Mouse (Mus musculus) CH12.LX (cell line): Measurements from ENCODE around the gene Nat14. TPM values are rescaled to one million over a fixed set of nuclear protein-coding genes. Genes with fewer than 3 reads are reported as not detected.

ENCODE experiments used
- DNase-seq: peaks from one replicate; pipeline ENCODE4 v3.0.0-alpha.2; 2013; ENCODE audit errors: extremely low read depth
- H3K27ac ChIP-seq: 2 replicates; pipeline ENCODE4 v1.5.1; 2012; ENCODE audit warnings: low read depth, mild to moderate bottlenecking, control low read depth, moderate library complexity; ENCODE audit not compliant: insufficient read depth
- H3K27me3 ChIP-seq: replicated peaks from 2 replicates; pipeline ENCODE3; 2012; ENCODE audit warnings: inconsistent platforms
- H3K36me3 ChIP-seq, 2 experiments: replicated peaks in 1 of 2; 2 replicates each; pipeline versions ENCODE3 to v1.6.1; 2012; ENCODE audit warnings: inconsistent platforms in 1 of 2, low read length in 1 of 2, mild to moderate bottlenecking in 1 of 2, mixed read lengths in 1 of 2, moderate library complexity in 1 of 2; ENCODE audit not compliant: control insufficient read depth in 1 of 2, insufficient read depth in 1 of 2
- H3K4me1 ChIP-seq, 2 experiments: 2 replicates each; pipeline ENCODE4 v1.6.1; 2012; ENCODE audit warnings: inconsistent platforms in 1 of 2, moderate library complexity in 1 of 2; ENCODE audit not compliant: insufficient read depth in 2 of 2, control insufficient read depth in 1 of 2
- H3K4me2 ChIP-seq: 2 replicates; pipeline ENCODE4 v1.6.1; 2012; ENCODE audit warnings: low read depth, mild to moderate bottlenecking, control low read depth; ENCODE audit not compliant: poor library complexity, insufficient read depth, severe bottlenecking
- H3K4me3 ChIP-seq, 3 experiments: fragments of 150-350 bp in 1 of 3; sonication (generic) in 1 of 3; replicated peaks in 1 of 3; 2 replicates each; pipeline versions ENCODE3 to v1.5.1; 2011 to 2012; ENCODE audit warnings: low read depth in 2 of 3, low read length in 2 of 3, mild to moderate bottlenecking in 2 of 3, moderate library complexity in 2 of 3, control low read depth in 1 of 3, improper control_type of control experiment in 1 of 3, inconsistent platforms in 1 of 3, mixed read lengths in 1 of 3; ENCODE audit not compliant: poor library complexity in 1 of 3
- H3K79me2 ChIP-seq: replicated peaks from 2 replicates; pipeline ENCODE4 v1.6.1; 2012; ENCODE audit warnings: mild to moderate bottlenecking, moderate library complexity; ENCODE audit not compliant: control insufficient read depth, poor library complexity, insufficient read depth, severe bottlenecking; ENCODE audit errors: extremely low read depth
- H3K9ac ChIP-seq: 2 replicates; pipeline ENCODE4 v1.6.1; 2012; ENCODE audit warnings: low read depth, mild to moderate bottlenecking, control low read depth, moderate library complexity; ENCODE audit not compliant: insufficient read depth
- H3K9me3 ChIP-seq: replicated peaks from 2 replicates; pipeline ENCODE3; 2012; ENCODE audit warnings: low read length, inconsistent platforms, mixed read lengths
- BHLHE40 ChIP-seq: IDR thresholded peaks from 2 replicates; pipeline ENCODE4 v1.6.1; 2011; ENCODE audit warnings: mild to moderate bottlenecking, low read depth, low read length, improper control_type of control experiment
- CHD1 ChIP-seq: IDR thresholded peaks from 2 replicates; pipeline ENCODE4 v1.6.1; 2012; ENCODE audit warnings: low read depth, low read length, improper control_type of control experiment, inconsistent platforms
- CHD2 ChIP-seq: IDR thresholded peaks from 2 replicates; pipeline ENCODE4 v1.6.1; 2011; ENCODE audit warnings: low read length, improper control_type of control experiment
- CTCF ChIP-seq, 2 experiments: IDR thresholded peaks in 1 of 2; conservative IDR thresholded peaks in 1 of 2; 2 replicates each; pipeline ENCODE4 v1.5.1; 2011 to 2012; ENCODE audit warnings: low read depth in 2 of 2, low read length in 2 of 2, improper control_type of control experiment in 1 of 2, inconsistent platforms in 1 of 2, mild to moderate bottlenecking in 1 of 2, moderate library complexity in 1 of 2
- E2F4 ChIP-seq: IDR thresholded peaks from 2 replicates; pipeline ENCODE4 v1.6.1; 2011; ENCODE audit warnings: low read depth, low read length, improper control_type of control experiment; ENCODE audit not compliant: insufficient replicate concordance
- ELF1 ChIP-seq: IDR thresholded peaks from 2 replicates; pipeline ENCODE4 v1.6.1; 2014; ENCODE audit warnings: low read depth, mild to moderate bottlenecking, inconsistent platforms, low read length, improper control_type of control experiment
- EP300 ChIP-seq: IDR thresholded peaks from 2 replicates; pipeline ENCODE4 v1.6.1; 2011; ENCODE audit warnings: low read length, improper control_type of control experiment
- ETS1 ChIP-seq: conservative IDR thresholded peaks from 2 replicates; pipeline ENCODE4 v1.6.1; 2012; ENCODE audit warnings: low read depth, mild to moderate bottlenecking, inconsistent platforms, low read length, improper control_type of control experiment, moderate library complexity
- GABPA ChIP-seq: IDR thresholded peaks from 2 replicates; pipeline ENCODE4 v1.6.1; 2012; ENCODE audit warnings: low read depth, low read length, improper control_type of control experiment, inconsistent platforms; ENCODE audit not compliant: insufficient replicate concordance
- HCFC1 ChIP-seq: IDR thresholded peaks from 2 replicates; pipeline ENCODE4 v1.6.1; 2012; ENCODE audit warnings: low read depth, mild to moderate bottlenecking, inconsistent platforms, low read length, improper control_type of control experiment
- JUN ChIP-seq: IDR thresholded peaks from 2 replicates; pipeline ENCODE4 v1.6.1; 2011; ENCODE audit warnings: low read depth, mild to moderate bottlenecking, low read length, improper control_type of control experiment, moderate library complexity; ENCODE audit not compliant: insufficient read depth
- JUND ChIP-seq: conservative IDR thresholded peaks from 2 replicates; pipeline ENCODE4 v1.6.1; 2011; ENCODE audit warnings: low read depth, low read length, improper control_type of control experiment
- MAZ ChIP-seq: IDR thresholded peaks from 2 replicates; pipeline ENCODE4 v1.6.1; 2012; ENCODE audit warnings: low read depth, mild to moderate bottlenecking, inconsistent platforms, low read length, improper control_type of control experiment, moderate library complexity
- MEF2A ChIP-seq: IDR thresholded peaks from 2 replicates; pipeline ENCODE4 v1.6.1; 2014; ENCODE audit warnings: low read depth, mild to moderate bottlenecking, inconsistent platforms, low read length, improper control_type of control experiment, borderline replicate concordance
- MYC ChIP-seq: IDR thresholded peaks from 2 replicates; pipeline ENCODE4 v1.6.1; 2011; ENCODE audit warnings: low read depth, mild to moderate bottlenecking, improper control_type of control experiment, low read length
- NELFE ChIP-seq: IDR thresholded peaks from 2 replicates; pipeline ENCODE4 v1.6.1; 2011; ENCODE audit warnings: low read depth, low read length, improper control_type of control experiment
- POLR2A ChIP-seq: IDR thresholded peaks from 2 replicates; pipeline ENCODE4 v1.6.1; 2011; ENCODE audit warnings: low read depth, mild to moderate bottlenecking, improper control_type of control experiment, low read length
- RAD21 ChIP-seq: IDR thresholded peaks from 2 replicates; pipeline ENCODE4 v1.6.1; 2011; ENCODE audit warnings: low read depth, mild to moderate bottlenecking, low read length, improper control_type of control experiment, moderate library complexity
- RCOR1 ChIP-seq: conservative IDR thresholded peaks from 2 replicates; pipeline ENCODE4 v1.6.1; 2012; ENCODE audit warnings: low read depth, mild to moderate bottlenecking, inconsistent platforms, low read length, improper control_type of control experiment
- SIN3A ChIP-seq: IDR thresholded peaks from 2 replicates; pipeline ENCODE4 v1.6.1; 2012; ENCODE audit warnings: low read length, improper control_type of control experiment, inconsistent platforms
- TBP ChIP-seq: conservative IDR thresholded peaks from 2 replicates; pipeline ENCODE4 v1.6.1; 2011; ENCODE audit warnings: low read depth, low read length, improper control_type of control experiment
- UBTF ChIP-seq: IDR thresholded peaks from 2 replicates; pipeline ENCODE4 v1.6.1; 2012; ENCODE audit warnings: low read depth, mild to moderate bottlenecking, inconsistent platforms, low read length, improper control_type of control experiment, moderate library complexity
- USF1 ChIP-seq: IDR thresholded peaks from 2 replicates; pipeline ENCODE4 v1.6.1; 2014; ENCODE audit warnings: low read depth, mild to moderate bottlenecking, inconsistent platforms, low read length, improper control_type of control experiment
- USF2 ChIP-seq: conservative IDR thresholded peaks from 2 replicates; pipeline ENCODE4 v1.6.1; 2011; ENCODE audit warnings: low read depth, low read length, improper control_type of control experiment
- ZNF384 ChIP-seq: IDR thresholded peaks from 2 replicates; pipeline ENCODE4 v1.6.1; 2012; ENCODE audit warnings: low read depth, low read length, improper control_type of control experiment, inconsistent platforms
- dilution Hi-C: fragments of 300-500 bp; cut with MboI; formaldehyde crosslinking; loops from 2 replicates; pipeline ENCODE4 v1.14.3; 2020; ENCODE audit warnings: low sequenced_read_pairs; ENCODE audit not compliant: extremely low pct_unique_long_range_greater_than_20kb, extremely low pct_ligation_motif_present
- in situ Hi-C: fragments of 300-500 bp; cut with MboI; formaldehyde crosslinking; loops from 3 replicates; pipeline ENCODE4 v1.14.3; 2019; ENCODE audit warnings: low sequenced_read_pairs, low pct_ligation_motif_present, low pct_unique_long_range_greater_than_20kb, mixed read lengths
- polyA plus RNA-seq: library from polyadenylated mRNA; unstranded; fragments of >175 nt; gene quantifications from 2 replicates; pipeline ENCODE4 v1.2.1, GENCODE M21; 2012; ENCODE audit warnings: low read depth; ENCODE audit not compliant: insufficient read length
- total RNA-seq, 2 experiments: library from RNA; depleted of rRNA; stranded (reverse); fragments of 300-350 nt in 1 of 2; fragments of >200 nt in 1 of 2; gene quantifications; 2 replicates each; pipeline ENCODE4 v1.2.3; 2012 to 2014

Nat14 gene
- total and polyA plus RNA-seq, 3 experiments, result 0.27 to 1.3 (median 0.97) TPM

DNA sequence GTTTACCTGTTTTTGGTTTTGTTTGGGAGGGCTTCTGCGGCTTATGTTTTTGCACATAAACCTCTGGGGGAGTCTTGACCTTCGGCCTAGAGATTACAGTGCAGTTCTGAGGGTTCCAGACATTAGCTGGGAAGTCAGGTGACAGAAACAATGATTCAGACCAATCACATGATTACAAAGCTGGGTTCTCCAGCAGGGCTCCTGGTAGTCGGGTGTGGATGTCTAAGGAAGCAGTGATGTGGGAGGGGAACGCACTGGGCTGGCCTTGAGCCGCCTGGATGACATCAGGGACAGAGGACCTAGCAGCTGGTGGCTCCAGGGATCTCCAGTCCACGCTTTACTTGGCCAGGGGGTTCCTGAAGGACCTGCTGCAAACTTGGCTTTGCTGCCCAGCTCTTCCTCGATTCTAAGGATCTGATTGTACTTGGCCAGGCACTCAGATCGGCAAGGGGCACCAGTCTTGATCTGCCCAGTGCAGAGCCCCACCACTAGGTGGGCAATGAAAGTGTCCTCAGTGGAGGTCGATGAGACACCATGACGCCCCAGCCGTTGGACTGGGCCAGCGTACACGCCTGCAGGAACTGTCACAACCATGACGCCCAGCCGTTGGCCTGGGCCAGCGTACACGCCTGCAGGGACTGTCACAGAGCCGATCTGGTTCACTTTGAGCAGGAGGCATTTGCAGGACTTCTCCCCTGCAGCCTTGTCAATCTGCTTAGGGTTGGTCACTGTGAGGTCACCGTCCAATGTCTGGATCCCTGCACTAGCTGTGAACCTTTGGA lies 28.9 kb downstream of the Nat14 start:
- Histone ChIP-seq H3K4me3 (no peak overlapping the region), H3K27me3 (peaks cover 1% of the 10 kb centered on the region), H3K79me2 (no peaks in the 10 kb centered on the region), H3K27ac (no peak overlapping the region), H3K36me3 (no peaks in the 10 kb centered on the region), H3K9ac (no peak overlapping the region), H3K4me2 (no peak overlapping the region), H3K9me3 (peaks cover 2% of the 10 kb centered on the region), H3K4me1 (no peaks in the 10 kb centered on the region)
- in situ Hi-C loops (no loop called here), dilution Hi-C loops (no loop called here)
- DNase-seq, result no peak
- no peak for TF ChIP-seq MYC
- TF ChIP-seq CHD1, result no peak
- no peak for TF ChIP-seq POLR2A
- TF ChIP-seq USF2, result no peak
- no peak for TF ChIP-seq ELF1
- TF ChIP-seq HCFC1, result no peak
- TF ChIP-seq TBP, result no peak
- no peak for TF ChIP-seq ETS1
- TF ChIP-seq MAZ, result no peak
- TF ChIP-seq JUND, result no peak
- no peak for TF ChIP-seq CTCF (conservative IDR thresholded peaks at IDR 0.05 in 1 of 2, IDR thresholded peaks at IDR 0.05 in 1 of 2; ENCODE audit: low read depth in 2 of 2, low read length in 2 of 2)
- no peak for TF ChIP-seq GABPA
- no peak for TF ChIP-seq CHD2
- TF ChIP-seq UBTF, result no peak

DNA sequence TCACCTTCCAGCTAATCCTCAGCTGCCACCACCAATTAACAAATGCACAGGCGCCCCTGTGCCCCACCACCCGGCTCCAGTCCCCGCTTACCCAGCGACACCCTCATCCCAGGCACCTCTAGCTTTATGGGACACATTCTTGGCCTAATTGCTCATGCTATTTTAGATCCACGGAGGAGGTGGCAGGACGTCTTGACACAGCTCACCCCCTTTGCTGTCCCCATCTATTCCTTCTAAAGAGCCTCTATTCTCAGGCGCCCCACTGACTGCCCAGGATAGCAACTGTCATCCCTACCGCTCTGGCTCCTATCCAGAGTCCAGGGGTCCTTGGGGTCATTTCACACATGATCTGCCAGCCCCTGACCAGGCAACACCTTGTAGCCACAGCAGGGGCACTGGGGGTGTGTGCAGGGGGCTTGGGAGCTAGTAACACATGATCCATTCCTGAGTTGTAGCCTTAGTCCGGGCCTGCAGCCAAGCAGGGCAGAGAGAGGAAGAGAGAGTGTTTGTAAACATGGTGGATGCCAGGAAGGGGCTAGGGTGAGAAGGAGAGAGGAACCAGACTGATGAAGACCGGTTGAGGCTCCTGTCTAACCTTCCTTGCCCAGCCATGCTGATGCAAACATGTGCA lies 32.1 kb downstream of the Nat14 start:
- Histone ChIP-seq H3K79me2 (no peaks in the 10 kb centered on the region), H3K9me3 (peaks cover 2% of the 10 kb centered on the region), H3K36me3 (no peaks in the 10 kb centered on the region), H3K9ac (no peak overlapping the region), H3K4me3 (no peak overlapping the region), H3K4me1 (no peaks in the 10 kb centered on the region), H3K27ac (no peak overlapping the region), H3K27me3 (no peaks in the 10 kb centered on the region), H3K4me2 (no peak overlapping the region)
- in situ Hi-C loops, result no loop called here
- no peak for DNase-seq
- TF ChIP-seq RCOR1, result no peak
- TF ChIP-seq ELF1, result no peak
- no peak for TF ChIP-seq BHLHE40
- no peak for TF ChIP-seq MYC
- no peak for TF ChIP-seq USF2
- TF ChIP-seq ZNF384, result no peak
- no peak for TF ChIP-seq RAD21
- no peak for TF ChIP-seq MEF2A
- TF ChIP-seq USF1, result no peak
- TF ChIP-seq UBTF, result no peak
- no peak for TF ChIP-seq CHD1
- TF ChIP-seq EP300, result no peak
- no peak for TF ChIP-seq E2F4
- TF ChIP-seq TBP, result no peak
- no peak for TF ChIP-seq ETS1
- no peak for TF ChIP-seq JUN
- no peak for TF ChIP-seq NELFE
- TF ChIP-seq CHD2, result no peak
- TF ChIP-seq POLR2A, result no peak
- TF ChIP-seq SIN3A, result no peak
- dilution Hi-C loops, result no loop called here
